Mouse (Mus musculus) liver, embryonic 14.5 days (tissue): ENCODE measurements at regions not wholly inside any gene's neighbourhood (a gene's known extent, or its start where the extent isn't known, plus 50 kb on each side); places are given as distances from the start of the nearest gene placed in this dataset.

Experiments used
- ATAC-seq: fragments of 200-750 bp; cut with Nextera tagmentation; 2 replicates; pipeline ENCODE4 v1.8.0; 2017; ENCODE audit warnings: moderate number of reproducible peaks, mild to moderate bottlenecking, moderate library complexity; ENCODE audit not compliant: insufficient read depth
- DNase-seq, 3 experiments: peaks; one replicate each; pipeline ENCODE4 v3.0.0-alpha.2; 2012 to 2013; ENCODE audit warnings: low read depth in 3 of 3, low spot score in 3 of 3
- H3K27ac ChIP-seq: fragments of 300-500 bp; sonication (generic); 2 replicates; pipeline ENCODE4 v1.5.1; 2014; ENCODE audit warnings: moderate library complexity, mild to moderate bottlenecking, control low read depth, inconsistent platforms
- H3K27me3 ChIP-seq: fragments of 300-500 bp; sonication (generic); 2 replicates; pipeline ENCODE4 v1.6.1; 2014; ENCODE audit warnings: mild to moderate bottlenecking, low read length, moderate library complexity; ENCODE audit not compliant: control insufficient read depth, insufficient read depth
- H3K36me3 ChIP-seq: fragments of 300-500 bp; sonication (generic); replicated peaks from 2 replicates; pipeline ENCODE4 v1.6.1; 2014; ENCODE audit warnings: low read depth; ENCODE audit not compliant: control insufficient read depth, insufficient read depth
- H3K4me1 ChIP-seq, 2 experiments: fragments of 200-500 bp in 1 of 2; fragments of 300-500 bp in 1 of 2; sonication (generic) in 1 of 2; replicated peaks; 2 replicates each; pipeline ENCODE4 v1.6.1; 2012 to 2014; ENCODE audit warnings: antibody characterized with exemption in 1 of 2, inconsistent platforms in 1 of 2, low read length in 1 of 2; ENCODE audit not compliant: control insufficient read depth in 2 of 2, insufficient read depth in 2 of 2
- H3K4me2 ChIP-seq: fragments of 300-500 bp; sonication (generic); 2 replicates; pipeline ENCODE4 v1.6.1; 2014; ENCODE audit warnings: low read depth, mild to moderate bottlenecking, control low read depth, moderate library complexity
- H3K4me3 ChIP-seq, 2 experiments: fragments of 200-500 bp in 1 of 2; fragments of 300-500 bp in 1 of 2; sonication (generic) in 1 of 2; 2 replicates each; pipeline ENCODE4 v1.5.1; 2012 to 2014; ENCODE audit warnings: low read depth in 2 of 2, low read length in 2 of 2, mild to moderate bottlenecking in 2 of 2, control low read depth in 1 of 2, inconsistent platforms in 1 of 2, moderate library complexity in 1 of 2; ENCODE audit not compliant: insufficient read depth in 1 of 2
- H3K9ac ChIP-seq: fragments of 300-500 bp; sonication (generic); replicated peaks from 2 replicates; pipeline ENCODE4 v1.6.1; 2014; ENCODE audit warnings: mild to moderate bottlenecking, control low read depth, moderate library complexity
- H3K9me3 ChIP-seq: fragments of 300-500 bp; sonication (generic); 2 replicates; pipeline ENCODE4 v1.6.1; 2016; ENCODE audit warnings: low read length, mixed read lengths; ENCODE audit not compliant: control insufficient read depth
- CTCF ChIP-seq: IDR thresholded peaks from 2 replicates; pipeline ENCODE4 v1.5.1; 2016; ENCODE audit warnings: antibody characterized with exemption, low read depth, control low read depth
- EP300 ChIP-seq: IDR thresholded peaks from 2 replicates; pipeline ENCODE4 v1.6.1; 2016; ENCODE audit warnings: antibody characterized with exemption, low read depth
- WGBS: fragments of 180-500 bp; shearing (Covaris S2); extraction: QIAGEN DNeasy Blood & Tissue Kit; methylation state at CpG from one replicate; pipeline ENCODE4 v1.1.7; 2014; ENCODE audit not compliant: insufficient replicate concordance; 5-methylcytosine and 5-hydroxymethylcytosine counted together

DNA sequence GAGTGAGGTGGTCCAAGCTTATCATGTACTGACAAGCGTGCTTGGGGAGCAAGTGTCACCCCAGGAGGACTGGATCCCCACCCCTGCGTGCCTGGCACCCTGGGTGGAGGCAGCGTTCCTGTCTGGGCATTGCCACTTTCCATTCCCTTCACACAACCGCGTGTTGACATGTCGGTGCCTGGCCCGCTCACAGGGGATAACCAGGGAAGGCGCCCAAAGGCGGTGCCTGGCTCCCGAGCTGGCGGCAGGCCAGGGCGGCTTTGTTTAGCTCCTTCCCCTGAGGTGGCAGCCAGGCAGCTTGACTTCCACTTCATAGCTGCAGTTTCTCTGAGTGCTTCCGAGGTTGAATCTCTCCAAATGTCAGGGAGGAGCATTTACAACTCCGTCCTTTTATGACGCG, 318.7 kb upstream of the 4930535I16Rik start:
- Histone ChIP-seq H3K4me1 (no peaks in the 10 kb centered on the region), H3K4me3 (no peak overlapping the region), H3K9me3 (no peaks in the 10 kb centered on the region), H3K27me3 (no peaks in the 10 kb centered on the region), H3K36me3 (no peaks in the 10 kb centered on the region), H3K4me2 (no peak overlapping the region), H3K9ac (no peak overlapping the region), H3K27ac (no peak overlapping the region)
- DNase-seq (no peak), ATAC-seq (no peak)
- 53% methylated on average over 16 of the region's 16 CpGs for WGBS
- TF ChIP-seq CTCF (no peak), EP300 (no peak)

DNA sequence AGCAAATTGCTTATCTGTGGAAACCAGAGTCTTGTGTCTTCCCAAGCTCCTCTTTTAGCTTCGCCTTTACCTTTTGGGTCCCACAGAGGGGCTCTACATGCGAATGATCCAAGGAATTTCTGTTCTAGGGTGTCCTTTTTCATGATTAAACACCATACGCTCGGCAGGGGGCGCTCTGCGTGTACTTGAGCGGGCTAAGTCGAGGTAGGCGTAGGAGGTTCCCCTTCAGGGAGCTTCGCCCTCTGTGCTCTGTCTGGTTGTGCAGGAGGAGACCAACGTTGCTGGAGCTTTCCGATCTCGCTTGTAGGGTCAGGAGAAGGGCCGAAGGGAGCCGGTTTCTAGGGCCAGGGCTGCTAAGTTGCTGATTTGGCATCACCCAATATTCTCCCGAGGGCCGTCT, 310.7 kb upstream of the 4930535I16Rik start:
- DNase-seq (peak in 1 of 3 experiments; percentile 24), ATAC-seq (no peak)
- Histone ChIP-seq H3K4me1 (no peaks in the 10 kb centered on the region), H3K4me3 (no peak overlapping the region), H3K9me3 (no peaks in the 10 kb centered on the region), H3K9ac (no peak overlapping the region), H3K27me3 (no peaks in the 10 kb centered on the region), H3K36me3 (no peaks in the 10 kb centered on the region), H3K4me2 (no peak overlapping the region), H3K27ac (no peak overlapping the region)
- no peak for TF ChIP-seq EP300
- peak; percentile 68 for TF ChIP-seq CTCF
- 11% methylated on average over 17 of the region's 17 CpGs for WGBS

DNA sequence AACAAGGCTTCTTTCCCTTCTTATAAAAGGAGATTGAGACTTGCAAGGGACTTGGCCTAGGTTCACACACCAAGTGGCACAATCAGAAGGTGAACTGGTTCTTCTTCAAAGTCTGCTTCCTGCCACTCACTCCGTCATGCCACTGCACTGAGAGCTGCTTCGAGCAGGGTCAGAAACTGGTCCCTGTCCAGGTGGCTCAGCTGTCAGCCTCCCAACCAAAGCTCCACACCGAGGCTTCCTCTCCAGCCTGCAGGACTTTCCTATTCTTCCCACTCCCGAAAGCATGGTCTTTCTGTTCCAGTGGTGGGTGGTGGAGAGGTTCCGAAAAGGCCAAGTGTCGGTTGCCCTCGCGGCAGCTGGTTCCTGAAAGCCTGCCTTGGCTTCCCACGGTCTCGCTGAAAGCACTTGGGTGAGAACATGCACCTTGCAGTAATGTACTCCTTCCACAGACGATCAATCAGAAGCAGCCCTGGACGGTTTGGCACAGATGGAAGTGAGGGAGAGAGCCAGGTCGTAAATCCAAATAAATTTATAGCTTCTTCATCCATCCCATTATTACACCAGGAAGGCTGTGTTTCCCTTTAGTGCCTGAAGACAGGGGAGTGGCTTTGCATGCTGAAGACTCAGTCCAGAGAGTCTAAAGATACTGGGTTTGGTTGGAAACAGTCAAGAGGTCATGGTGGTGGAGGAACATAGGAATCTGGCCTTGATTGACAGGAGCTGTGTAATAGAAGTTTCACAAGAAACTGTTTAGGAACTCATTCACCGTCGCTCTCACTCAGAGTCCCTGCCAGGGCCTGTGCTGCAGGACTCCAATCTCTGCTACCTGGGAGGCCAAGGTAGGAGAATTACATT, 306.1 kb upstream of the 4930535I16Rik start:
- H3K4me3 ChIP-seq, result no peak overlapping the region
- no peaks in the 10 kb centered on the region for H3K36me3 ChIP-seq
- no peak overlapping the region for H3K27ac ChIP-seq
- no peaks in the 10 kb centered on the region for H3K4me1 ChIP-seq
- H3K9me3 ChIP-seq, result no peaks in the 10 kb centered on the region
- ATAC-seq (no peak), DNase-seq (no peak)
- no peak for TF ChIP-seq CTCF
- no peak for TF ChIP-seq EP300
- 63% methylated on average over 15 of the region's 15 CpGs for WGBS
- H3K9ac ChIP-seq, result no peak overlapping the region
- no peak overlapping the region for H3K4me2 ChIP-seq
- H3K27me3 ChIP-seq, result no peaks in the 10 kb centered on the region

DNA sequence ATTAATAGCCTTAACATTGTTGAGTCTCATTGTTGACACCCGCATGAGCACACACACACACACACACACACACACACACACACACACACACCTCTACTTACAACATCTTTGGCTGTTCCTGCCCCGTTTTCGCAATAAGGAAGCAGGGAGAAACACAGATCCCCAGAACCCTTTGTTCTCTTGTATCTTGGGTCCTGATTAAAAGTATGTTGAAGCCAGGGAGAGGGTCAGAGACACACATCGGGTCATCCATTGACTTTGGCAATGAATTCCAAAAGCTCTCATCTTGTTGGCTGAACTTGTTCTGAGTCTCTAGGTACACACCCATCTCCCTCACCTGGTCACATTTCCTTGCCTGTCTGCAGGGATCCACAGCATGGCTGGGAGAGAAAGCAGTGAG, 303.9 kb upstream of the 4930535I16Rik start:
- TF ChIP-seq EP300 (no peak), CTCF (no peak)
- no peaks in the 10 kb centered on the region for H3K36me3 ChIP-seq
- no peak overlapping the region for H3K9ac ChIP-seq
- no peaks in the 10 kb centered on the region for H3K27me3 ChIP-seq
- DNase-seq, result no peak
- no peaks in the 10 kb centered on the region for H3K4me1 ChIP-seq
- 60% methylated on average over 4 of the region's 4 CpGs for WGBS
- ATAC-seq, result no peak
- H3K9me3 ChIP-seq, result no peaks in the 10 kb centered on the region
- no peak overlapping the region for H3K27ac ChIP-seq
- no peak overlapping the region for H3K4me2 ChIP-seq
- no peak overlapping the region for H3K4me3 ChIP-seq

DNA sequence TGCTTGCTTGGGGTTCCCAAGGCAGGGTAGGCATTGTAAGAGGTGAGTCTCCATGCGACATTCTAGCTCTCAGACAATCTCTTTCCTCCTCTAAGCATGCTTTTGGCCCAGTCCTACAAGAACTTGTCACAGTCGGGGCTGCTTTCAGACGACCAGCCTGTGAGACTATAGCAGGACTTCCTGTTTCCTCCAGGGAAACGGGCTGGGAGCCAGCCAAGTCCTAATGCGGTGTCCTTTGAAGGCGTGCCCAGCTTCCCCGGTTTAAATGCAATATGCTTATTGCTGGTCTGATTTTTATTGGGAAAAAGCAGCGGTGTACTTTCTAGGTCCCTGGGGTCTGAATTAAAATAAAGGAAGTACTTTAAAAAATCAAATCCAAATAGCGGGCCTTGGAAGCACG, 299.4 kb upstream of the 4930535I16Rik start:
- H3K4me1 ChIP-seq, result no peaks in the 10 kb centered on the region
- TF ChIP-seq EP300 (no peak), CTCF (no peak)
- no peak for ATAC-seq
- no peak overlapping the region for H3K4me3 ChIP-seq
- H3K4me2 ChIP-seq, result no peak overlapping the region
- no peaks in the 10 kb centered on the region for H3K36me3 ChIP-seq
- no peak overlapping the region for H3K9ac ChIP-seq
- no peaks in the 10 kb centered on the region for H3K27me3 ChIP-seq
- DNase-seq, result no peak
- H3K9me3 ChIP-seq, result no peaks in the 10 kb centered on the region
- WGBS, result 30% methylated on average over 10 of the region's 10 CpGs
- H3K27ac ChIP-seq, result no peak overlapping the region
